Mouse (Mus musculus): ENCODE measurements around the gene Cdc37.

- TF ChIP-seq POLR2A (IDR thresholded peaks at IDR 0.05; ENCODE audit: borderline replicate concordance, control insufficient read depth, low read depth, low read length) (peak; percentile 44; the same call in 1 of the 2 replicates), CTCF (IDR thresholded peaks at IDR 0.05; ENCODE audit: control insufficient read depth, insufficient read depth, low read length) (peak; percentile 94)
These were observed 18.7 kb upstream of the Cdc37 start for GRCm38 (mm10) chr9:21168161-21169123.
